Mouse (Mus musculus): Measurements from ENCODE around the gene Arsb. TPM values are rescaled to one million over a fixed set of nuclear protein-coding genes. Genes with fewer than 3 reads are reported as not detected.

Gene Arsb
- polyA plus RNA-seq, 1 experiment = 7.2 TPM

DNA sequence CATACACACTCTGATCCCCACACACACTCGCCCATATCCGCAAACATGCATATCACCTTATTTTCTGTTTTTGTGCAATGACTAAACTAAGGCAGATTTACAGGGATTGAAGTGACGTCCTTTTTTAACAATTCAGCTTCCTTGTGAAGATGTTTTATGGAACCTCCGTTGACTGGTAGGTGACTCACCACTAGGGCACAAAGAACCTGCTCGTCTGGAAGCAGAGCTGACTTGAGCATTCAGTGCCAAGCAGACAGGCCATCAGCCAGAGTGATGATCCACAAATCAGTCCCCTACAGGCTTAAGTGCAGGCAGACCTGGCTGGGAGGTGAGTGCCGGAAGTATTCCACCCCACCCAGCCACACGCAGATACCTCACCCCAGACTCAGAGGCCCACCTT, 120.7 kb downstream of the Arsb start:
- TF ChIP-seq SRF (IDR thresholded peaks at IDR 0.05; ENCODE audit: control insufficient read depth, insufficient read length, low read depth) (no peak), POLR2AphosphoS2 (IDR thresholded peaks at IDR 0.05; ENCODE audit: insufficient read length, low read depth) (no peak), CEBPB (IDR thresholded peaks at IDR 0.05; ENCODE audit: insufficient read depth, poor library complexity, severe bottlenecking) (no peak), MYOG (IDR thresholded peaks at IDR 0.05; ENCODE audit: control insufficient read depth in 1 of 3, insufficient read depth in 1 of 3, insufficient read length in 2 of 3, low read depth in 2 of 3) (no peak), MYOD1 (IDR thresholded peaks at IDR 0.05; ENCODE audit: control insufficient read depth in 1 of 3, insufficient read length in 2 of 3, low read depth in 2 of 3) (no peak), TCF12 (IDR thresholded peaks at IDR 0.05; ENCODE audit: insufficient read depth, poor library complexity, severe bottlenecking) (no peak), USF1 (IDR thresholded peaks at IDR 0.05; ENCODE audit: low read depth) (no peak), MAX (IDR thresholded peaks at IDR 0.05; ENCODE audit: low read depth) (no peak), POLR2A (IDR thresholded peaks at IDR 0.05; ENCODE audit: insufficient read length, low read depth) (no peak), REST (IDR thresholded peaks at IDR 0.05; ENCODE audit: insufficient read depth, insufficient read length) (no peak), TCF3 (IDR thresholded peaks at IDR 0.05; ENCODE audit: insufficient read length, low read depth) (no peak), E2F4 (IDR thresholded peaks at IDR 0.05; ENCODE audit: insufficient read depth) (no peak)
- Histone ChIP-seq H3K27me3 (ENCODE audit: control insufficient read depth, insufficient read depth, insufficient read length) (no peaks in the 10 kb centered on the region), H3ac (ENCODE audit: control insufficient read depth, insufficient read length) (no peak overlapping the region)

DNA sequence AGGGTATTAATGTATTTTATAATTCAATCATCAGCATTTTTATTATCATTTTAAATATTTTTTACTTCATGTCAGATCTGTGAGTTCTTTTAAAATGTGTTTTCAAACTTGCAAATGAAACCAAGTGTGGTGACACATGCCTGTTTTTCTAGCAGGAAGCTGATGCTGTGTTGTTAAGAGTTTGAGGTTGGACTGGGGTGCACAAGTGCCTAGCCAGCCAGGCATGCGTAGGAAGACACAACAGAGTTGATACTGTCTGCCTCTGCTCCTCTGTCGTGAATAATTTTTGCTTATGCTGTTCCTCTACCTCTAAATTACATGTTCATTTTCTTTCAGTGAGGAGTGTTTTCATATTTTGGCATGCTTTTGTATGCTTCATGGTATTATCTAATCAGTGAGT, 122.7 kb downstream of the Arsb start:
- Histone ChIP-seq H3K27me3 (ENCODE audit: control insufficient read depth, insufficient read depth, insufficient read length) (no peaks in the 10 kb centered on the region), H3K4me2 (ENCODE audit: low read depth) (no peak overlapping the region), H3K79me2 (ENCODE audit: control insufficient read depth, insufficient read depth) (no peaks in the 10 kb centered on the region), H3K36me3 (ENCODE audit: control insufficient read depth, insufficient read depth) (no peaks in the 10 kb centered on the region), H3K4me3 (no peak overlapping the region), H3ac (ENCODE audit: control insufficient read depth, insufficient read length) (no peak overlapping the region)
- no peak for TF ChIP-seq POLR2A (IDR thresholded peaks at IDR 0.05; ENCODE audit: insufficient read length, low read depth)
- TF ChIP-seq REST (IDR thresholded peaks at IDR 0.05; ENCODE audit: insufficient read depth, insufficient read length) = no peak
- no peak for TF ChIP-seq TCF12 (IDR thresholded peaks at IDR 0.05; ENCODE audit: insufficient read depth, poor library complexity, severe bottlenecking)
- TF ChIP-seq E2F4 (IDR thresholded peaks at IDR 0.05; ENCODE audit: insufficient read depth) = no peak
- TF ChIP-seq MYOD1 (IDR thresholded peaks at IDR 0.05; ENCODE audit: control insufficient read depth in 1 of 3, insufficient read length in 2 of 3, low read depth in 2 of 3) = no peak
- no peak for TF ChIP-seq MAX (IDR thresholded peaks at IDR 0.05; ENCODE audit: low read depth)
- TF ChIP-seq MYOG (IDR thresholded peaks at IDR 0.05; ENCODE audit: control insufficient read depth in 1 of 3, insufficient read depth in 1 of 3, insufficient read length in 2 of 3, low read depth in 2 of 3) = no peak
- TF ChIP-seq SRF (IDR thresholded peaks at IDR 0.05; ENCODE audit: control insufficient read depth, insufficient read length, low read depth) = no peak
- TF ChIP-seq USF1 (IDR thresholded peaks at IDR 0.05; ENCODE audit: low read depth) = no peak
- no peak for TF ChIP-seq POLR2AphosphoS2 (IDR thresholded peaks at IDR 0.05; ENCODE audit: insufficient read length, low read depth)
- no peak for TF ChIP-seq CEBPB (IDR thresholded peaks at IDR 0.05; ENCODE audit: insufficient read depth, poor library complexity, severe bottlenecking)
- no peak for TF ChIP-seq TCF3 (IDR thresholded peaks at IDR 0.05; ENCODE audit: insufficient read length, low read depth)

More for the DNA sequence above, 120.7 kb downstream of the Arsb start:
- Histone ChIP-seq H3K4me2 (ENCODE audit: low read depth) (no peak overlapping the region), H3K4me3 (no peak overlapping the region), H3K36me3 (ENCODE audit: control insufficient read depth, insufficient read depth) (no peaks in the 10 kb centered on the region), H3K79me2 (ENCODE audit: control insufficient read depth, insufficient read depth) (no peaks in the 10 kb centered on the region)

DNA sequence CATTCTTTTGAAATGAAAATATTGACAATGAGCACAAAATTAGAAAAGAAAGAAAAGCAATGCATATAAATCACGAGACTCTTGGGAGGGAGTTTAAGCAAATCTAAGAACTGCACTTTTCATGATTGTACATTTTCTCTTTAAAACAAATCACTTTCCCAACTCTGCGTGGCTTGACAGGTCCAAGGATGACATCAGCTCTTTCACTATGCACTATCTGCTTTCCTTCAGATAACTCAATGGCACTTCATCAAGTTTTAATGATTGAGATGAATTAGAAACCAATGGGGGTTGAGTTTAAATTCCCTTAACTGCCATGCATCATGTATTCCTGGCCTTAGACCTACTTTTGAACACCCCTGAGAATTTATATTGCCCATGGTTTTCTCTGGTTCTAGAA, 124.0 kb downstream of the Arsb start:
- no peaks in the 10 kb centered on the region for H3K79me2 ChIP-seq (ENCODE audit: control insufficient read depth, insufficient read depth)
- no peaks in the 10 kb centered on the region for H3K36me3 ChIP-seq (ENCODE audit: control insufficient read depth, insufficient read depth)
- no peaks in the 10 kb centered on the region for H3K27me3 ChIP-seq (ENCODE audit: control insufficient read depth, insufficient read depth, insufficient read length)
- no peak overlapping the region for H3K4me3 ChIP-seq
- H3K4me2 ChIP-seq (ENCODE audit: low read depth) = no peak overlapping the region
- no peak for TF ChIP-seq SRF (IDR thresholded peaks at IDR 0.05; ENCODE audit: control insufficient read depth, insufficient read length, low read depth)
- TF ChIP-seq POLR2AphosphoS2 (IDR thresholded peaks at IDR 0.05; ENCODE audit: insufficient read length, low read depth) = no peak
- H3ac ChIP-seq (ENCODE audit: control insufficient read depth, insufficient read length) = no peak overlapping the region

DNA sequence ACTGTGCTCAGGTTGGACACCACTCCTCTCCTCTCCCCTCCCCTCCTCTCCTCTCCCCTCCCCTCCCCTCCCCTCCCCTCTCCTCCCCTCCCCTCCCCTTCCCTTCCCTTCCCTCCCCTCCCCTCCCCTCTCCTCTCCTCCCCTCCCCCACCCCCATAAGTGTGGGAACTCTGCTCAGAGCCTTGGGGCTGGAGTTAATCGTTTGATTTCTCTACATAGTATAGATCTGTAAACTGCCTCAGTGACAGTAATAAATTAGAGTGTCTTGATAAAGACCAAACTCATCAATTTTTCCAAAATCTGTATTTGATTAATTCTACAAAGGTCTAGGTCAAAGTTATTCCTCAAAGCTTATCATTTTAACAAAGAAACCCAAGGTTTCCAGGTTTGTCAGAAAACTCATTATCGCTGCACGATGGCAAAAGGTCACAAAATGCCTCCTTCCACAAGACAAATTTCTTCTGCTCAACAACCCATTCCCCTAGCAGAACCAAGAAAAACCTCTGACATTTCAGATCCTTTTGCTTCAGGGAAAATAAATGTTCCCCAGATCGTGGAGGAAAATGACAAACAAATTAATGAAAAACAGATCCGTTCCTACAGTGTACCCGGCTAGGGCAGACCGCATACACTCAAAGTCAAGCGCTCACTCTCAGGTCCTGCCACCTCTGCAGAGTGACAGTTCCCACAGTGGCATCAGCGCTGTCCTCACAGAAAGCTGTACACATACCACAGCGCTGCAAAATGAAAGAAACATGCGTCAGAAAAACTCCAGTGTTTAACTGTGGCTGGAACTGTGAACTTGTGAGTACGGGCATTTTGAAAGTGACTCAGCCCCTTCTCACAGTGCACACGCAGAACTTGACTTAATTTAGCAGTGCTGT, 126.8 kb downstream of the Arsb start:
- Histone ChIP-seq H3K4me2 (ENCODE audit: low read depth) (no peak overlapping the region), H3ac (ENCODE audit: control insufficient read depth, insufficient read length) (no peak overlapping the region), H3K36me3 (ENCODE audit: control insufficient read depth, insufficient read depth) (no peaks in the 10 kb centered on the region), H3K4me3 (no peak overlapping the region), H3K27me3 (ENCODE audit: control insufficient read depth, insufficient read depth, insufficient read length) (no peaks in the 10 kb centered on the region), H3K79me2 (ENCODE audit: control insufficient read depth, insufficient read depth) (no peaks in the 10 kb centered on the region)
- TF ChIP-seq TCF3 (IDR thresholded peaks at IDR 0.05; ENCODE audit: insufficient read length, low read depth) (no peak), POLR2A (IDR thresholded peaks at IDR 0.05; ENCODE audit: insufficient read length, low read depth) (no peak), E2F4 (IDR thresholded peaks at IDR 0.05; ENCODE audit: insufficient read depth) (no peak), MAX (IDR thresholded peaks at IDR 0.05; ENCODE audit: low read depth) (no peak), MYOD1 (IDR thresholded peaks at IDR 0.05; ENCODE audit: control insufficient read depth in 1 of 3, insufficient read length in 2 of 3, low read depth in 2 of 3) (no peak), USF1 (IDR thresholded peaks at IDR 0.05; ENCODE audit: low read depth) (no peak), POLR2AphosphoS2 (IDR thresholded peaks at IDR 0.05; ENCODE audit: insufficient read length, low read depth) (no peak), REST (IDR thresholded peaks at IDR 0.05; ENCODE audit: insufficient read depth, insufficient read length) (no peak)

All from myocyte (in vitro differentiated cells).